Mouse (Mus musculus) liver, adult 2 months (tissue): ENCODE results near the gene Gm44965. TPM values are rescaled to one million over a fixed set of nuclear protein-coding genes. Genes with fewer than 3 reads are reported as not detected.

Experiments
- DNase-seq: peaks from one replicate; pipeline ENCODE4 v3.0.0-alpha.2; 2011; ENCODE audit warnings: low read depth, low spot score; ENCODE audit errors: extremely low read depth
- H3K27ac ChIP-seq: fragments of 200-500 bp; replicated peaks from 2 replicates; pipeline ENCODE4 v1.5.1; 2012; ENCODE audit warnings: low read depth, mild to moderate bottlenecking, control low read depth, inconsistent platforms, low read length; ENCODE audit not compliant: insufficient read depth
- H3K27me3 ChIP-seq: fragments of 200-500 bp; 2 replicates; pipeline ENCODE4 v1.6.1; 2012; ENCODE audit warnings: mild to moderate bottlenecking, moderate library complexity, low read length, inconsistent platforms; ENCODE audit not compliant: control insufficient read depth, insufficient read depth
- H3K36me3 ChIP-seq: fragments of 200-500 bp; 2 replicates; pipeline ENCODE4 v1.6.1; 2012; ENCODE audit warnings: low read length, inconsistent platforms; ENCODE audit not compliant: control insufficient read depth, insufficient read depth
- H3K4me1 ChIP-seq: fragments of 200-500 bp; 2 replicates; pipeline ENCODE4 v1.6.1; 2011; ENCODE audit warnings: low read length; ENCODE audit not compliant: control insufficient read depth, insufficient read depth
- H3K4me3 ChIP-seq: fragments of 200-500 bp; 2 replicates; pipeline ENCODE4 v1.5.1; 2011; ENCODE audit warnings: low read depth, mild to moderate bottlenecking, control low read depth, low read length, moderate library complexity; ENCODE audit not compliant: insufficient read depth
- H3K79me2 ChIP-seq: fragments of 200-500 bp; 2 replicates; pipeline ENCODE4 v1.6.1; 2012; ENCODE audit warnings: inconsistent platforms, mild to moderate bottlenecking, low read length, moderate library complexity; ENCODE audit not compliant: control insufficient read depth, insufficient read depth
- H3K9ac ChIP-seq: fragments of 200-500 bp; 2 replicates; pipeline ENCODE4 v1.6.1; 2012; ENCODE audit warnings: low read depth, mild to moderate bottlenecking, control low read depth, inconsistent platforms, low read length
- CTCF ChIP-seq: fragments of 200-500 bp; IDR thresholded peaks from 2 replicates; pipeline ENCODE4 v1.5.1; 2011; ENCODE audit warnings: low read depth, low read length, control low read depth
- POLR2A ChIP-seq: fragments of 200-500 bp; IDR thresholded peaks from 2 replicates; pipeline ENCODE4 v1.6.1; 2011; ENCODE audit warnings: low read length, control low read depth; ENCODE audit not compliant: insufficient read depth; ENCODE audit errors: extremely low read depth
- WGBS: fragments of 180-500 bp; shearing (Covaris S2); methylation state at CpG from one replicate; pipeline ENCODE4 v1.1.7; 2018; 5-methylcytosine and 5-hydroxymethylcytosine counted together
- polyA plus RNA-seq: library from polyadenylated mRNA; depleted of rRNA; stranded (reverse); fragments of >200 nt; gene quantifications from 2 replicates; pipeline ENCODE4 v1.2.3, GENCODE M21; 2012
- total RNA-seq: library from RNA; depleted of rRNA; stranded (reverse); fragments of >200 nt; gene quantifications from 2 replicates; pipeline ENCODE4 v1.2.3, GENCODE M21; 2014

The Gm44965 gene
- total and polyA plus RNA-seq, 2 experiments = not detected

GRCm38 (mm10) chr6:48573280-48573679 lies 20.5 kb upstream of the Gm44965 start:
- DNase-seq = peak; percentile 49
- no peaks in the 10 kb centered on the region for H3K27me3 ChIP-seq
- H3K4me1 ChIP-seq = peaks cover 29% of the 10 kb centered on the region
- no peaks in the 10 kb centered on the region for H3K36me3 ChIP-seq
- H3K4me3 ChIP-seq = no peak overlapping the region
- H3K9ac ChIP-seq = no peak overlapping the region
- H3K79me2 ChIP-seq = peaks cover 3% of the 10 kb centered on the region; the same call in 1 of the 2 replicates
- peak overlapping the region; percentile 22 for H3K27ac ChIP-seq
- no peak for TF ChIP-seq CTCF
- 29% methylated on average over 10 of the region's 10 CpGs for WGBS

- H3K27ac ChIP-seq = no peak overlapping the region
- 86% methylated on average over 3 of the region's 3 CpGs for WGBS
- TF ChIP-seq POLR2A (no peak), CTCF (no peak)
- DNase-seq = no peak
- H3K27me3 ChIP-seq = no peaks in the 10 kb centered on the region
- H3K79me2 ChIP-seq = peaks cover 3% of the 10 kb centered on the region; the same call in 1 of the 2 replicates
- no peak overlapping the region for H3K9ac ChIP-seq
- peaks cover 26% of the 10 kb centered on the region for H3K4me1 ChIP-seq
- no peaks in the 10 kb centered on the region for H3K36me3 ChIP-seq
- no peak overlapping the region for H3K4me3 ChIP-seq
These were observed 19.8 kb upstream of the Gm44965 start for GRCm38 (mm10) chr6:48573981-48574380.

- Histone ChIP-seq H3K4me1 (peaks cover 3% of the 10 kb centered on the region; the same call in 1 of the 2 replicates), H3K27me3 (no peaks in the 10 kb centered on the region), H3K4me3 (no peak overlapping the region), H3K79me2 (no peaks in the 10 kb centered on the region), H3K9ac (no peak overlapping the region), H3K36me3 (no peaks in the 10 kb centered on the region), H3K27ac (no peak overlapping the region)
- DNase-seq = peak; percentile 4
- WGBS = 46% methylated on average over 5 of the region's 5 CpGs
- no peak for TF ChIP-seq POLR2A
- TF ChIP-seq CTCF = no peak
These were observed 15.0 kb upstream of the Gm44965 start for GRCm38 (mm10) chr6:48578736-48579135.

- no peak overlapping the region for H3K9ac ChIP-seq
- peak overlapping the region; percentile 50 for H3K27ac ChIP-seq
- TF ChIP-seq CTCF (no peak), POLR2A (no peak)
- peaks cover 3% of the 10 kb centered on the region; the same call in 1 of the 2 replicates for H3K4me1 ChIP-seq
- no peaks in the 10 kb centered on the region for H3K27me3 ChIP-seq
- peak; percentile 50 for DNase-seq
- H3K4me3 ChIP-seq = no peak overlapping the region
- H3K36me3 ChIP-seq = no peaks in the 10 kb centered on the region
- WGBS = 29% methylated on average over 5 of the region's 5 CpGs
- no peaks in the 10 kb centered on the region for H3K79me2 ChIP-seq
These were observed 14.5 kb upstream of the Gm44965 start for GRCm38 (mm10) chr6:48579215-48579648.

GRCm38 (mm10) chr6:48581257-48581656 lies 12.5 kb upstream of the Gm44965 start:
- Histone ChIP-seq H3K79me2 (no peaks in the 10 kb centered on the region), H3K27me3 (no peaks in the 10 kb centered on the region), H3K36me3 (no peaks in the 10 kb centered on the region), H3K4me3 (no peak overlapping the region), H3K9ac (no peak overlapping the region), H3K27ac (no peak overlapping the region), H3K4me1 (peaks cover 3% of the 10 kb centered on the region; the same call in 1 of the 2 replicates)
- TF ChIP-seq CTCF (no peak), POLR2A (no peak)
- DNase-seq = no peak
- 72% methylated on average over 3 of the region's 3 CpGs for WGBS

- Histone ChIP-seq H3K79me2 (no peaks in the 10 kb centered on the region), H3K4me1 (peaks cover 3% of the 10 kb centered on the region; the same call in 1 of the 2 replicates), H3K27ac (no peak overlapping the region), H3K36me3 (no peaks in the 10 kb centered on the region), H3K9ac (no peak overlapping the region), H3K27me3 (no peaks in the 10 kb centered on the region), H3K4me3 (no peak overlapping the region)
- DNase-seq = peak; percentile 60
- 88% methylated on average over 3 of the region's 3 CpGs for WGBS
- TF ChIP-seq POLR2A = no peak
- peak; percentile 29 for TF ChIP-seq CTCF
These were observed 11.7 kb upstream of the Gm44965 start for GRCm38 (mm10) chr6:48582037-48582436.
